Mouse (Mus musculus): ENCODE results near the gene Zfp280d. TPM values are rescaled to one million over a fixed set of nuclear protein-coding genes. Genes with fewer than 3 reads are reported as not detected.

Zfp280d gene
- 30.9 and 36.9 TPM in 2 replicates for polyA plus RNA-seq (2016; fragmentation: Nextera tagmentation; extraction: Ambion mirVana)

GRCm38 (mm10) chr9:72274677-72275076 lies at the start of gene Zfp280d:
Zfp280d (plus strand) TSS chr9:72274860.
- H3K9me3 ChIP-seq (replicated peaks), result peaks cover 7% of the 10 kb centered on the region; the same call in 1 of the 2 replicates
- 3% methylated on average over 39 of the region's 57 CpGs for WGBS
- H3K4me2 ChIP-seq, result peak within 1 kb of the TSS; percentile 82
- H3K4me3 ChIP-seq, result peak within 1 kb of the TSS; percentile 80
- 0 out of 2 replicates have a peak, but pooled peaks cover 10% of the 10 kb centered on the region for H3K4me1 ChIP-seq (replicated peaks)
- H3K36me3 ChIP-seq, result peaks cover 2% of the 10 kb centered on the region; the same call in 1 of the 2 replicates
- H3K9ac ChIP-seq, result peak within 1 kb of the TSS; percentile 94
- no peaks in the 10 kb centered on the region for H3K27me3 ChIP-seq (replicated peaks)
- peak within 1 kb of the TSS; percentile 99 for H3K27ac ChIP-seq (ENCODE audit: poor library complexity, severe bottlenecking)
- ATAC-seq (ENCODE audit: insufficient number of reproducible peaks, low FRiP score), result peak; percentile 99

- H3K27ac ChIP-seq (ENCODE audit: poor library complexity, severe bottlenecking), result no peak overlapping the region
- 79% methylated on average over 6 of the region's 6 CpGs for WGBS
Measured at GRCm38 (mm10) chr9:72226536-72226935, 48.1 kb upstream of the Zfp280d start.

GRCm38 (mm10) chr9:72252656-72253055 lies 22.0 kb upstream of the Zfp280d start:
- no peaks in the 10 kb centered on the region for H3K4me1 ChIP-seq (replicated peaks)
- H3K4me3 ChIP-seq, result no peak overlapping the region
- H3K27me3 ChIP-seq (replicated peaks), result no peaks in the 10 kb centered on the region
- H3K36me3 ChIP-seq, result no peaks in the 10 kb centered on the region
- ATAC-seq (ENCODE audit: insufficient number of reproducible peaks, low FRiP score), result no peak
- WGBS, result 77% methylated on average over 1 of the region's 1 CpGs
- H3K9ac ChIP-seq, result no peak overlapping the region
- H3K27ac ChIP-seq (ENCODE audit: poor library complexity, severe bottlenecking), result no peak overlapping the region
- no peak overlapping the region for H3K4me2 ChIP-seq
- H3K9me3 ChIP-seq (replicated peaks), result peaks cover 7% of the 10 kb centered on the region

More at GRCm38 (mm10) chr9:72226536-72226935, 48.1 kb upstream of the Zfp280d start:
- no peak for ATAC-seq (ENCODE audit: insufficient number of reproducible peaks, low FRiP score)
- no peaks in the 10 kb centered on the region for H3K4me1 ChIP-seq (replicated peaks)
- H3K9ac ChIP-seq, result no peak overlapping the region
- H3K27me3 ChIP-seq (replicated peaks), result no peaks in the 10 kb centered on the region
- H3K9me3 ChIP-seq (replicated peaks), result peaks cover 6% of the 10 kb centered on the region; the same call in 1 of the 2 replicates
- H3K4me3 ChIP-seq, result no peak overlapping the region
- H3K4me2 ChIP-seq, result no peak overlapping the region
- no peaks in the 10 kb centered on the region for H3K36me3 ChIP-seq

- H3K9ac ChIP-seq, result no peak overlapping the region
- H3K9me3 ChIP-seq (replicated peaks), result no peaks in the 10 kb centered on the region
- no peak overlapping the region for H3K4me3 ChIP-seq
- no peak overlapping the region for H3K4me2 ChIP-seq
- no peak overlapping the region for H3K27ac ChIP-seq (ENCODE audit: poor library complexity, severe bottlenecking)
- H3K36me3 ChIP-seq, result no peaks in the 10 kb centered on the region
- no peaks in the 10 kb centered on the region for H3K4me1 ChIP-seq (replicated peaks)
- no peak for ATAC-seq (ENCODE audit: insufficient number of reproducible peaks, low FRiP score)
- H3K27me3 ChIP-seq (replicated peaks), result no peaks in the 10 kb centered on the region
- 64% methylated on average over 1 of the region's 1 CpGs for WGBS
Measured at GRCm38 (mm10) chr9:72255227-72255626, 19.4 kb upstream of the Zfp280d start.

- no peak overlapping the region for H3K27ac ChIP-seq (ENCODE audit: poor library complexity, severe bottlenecking)
- no peak for ATAC-seq (ENCODE audit: insufficient number of reproducible peaks, low FRiP score)
- no peak overlapping the region for H3K4me3 ChIP-seq
- no peaks in the 10 kb centered on the region for H3K27me3 ChIP-seq (replicated peaks)
- 72% methylated on average over 3 of the region's 3 CpGs for WGBS
- H3K9me3 ChIP-seq (replicated peaks), result no peaks in the 10 kb centered on the region
- H3K36me3 ChIP-seq, result no peaks in the 10 kb centered on the region
- H3K9ac ChIP-seq, result no peak overlapping the region
- no peak overlapping the region for H3K4me2 ChIP-seq
- no peaks in the 10 kb centered on the region for H3K4me1 ChIP-seq (replicated peaks)
Measured at GRCm38 (mm10) chr9:72256646-72257045, 18.0 kb upstream of the Zfp280d start.

GRCm38 (mm10) chr9:72260337-72260736 lies 14.3 kb upstream of the Zfp280d start:
- WGBS, result 26% methylated on average over 6 of the region's 7 CpGs
- Histone ChIP-seq H3K4me2 (no peak overlapping the region), H3K9me3 (replicated peaks) (peaks cover 7% of the 10 kb centered on the region; the same call in 1 of the 2 replicates)

GRCm38 (mm10) chr9:72264859-72265258 lies 9.8 kb upstream of the Zfp280d start:
- 79% methylated on average over 3 of the region's 3 CpGs for WGBS
- no peaks in the 10 kb centered on the region for H3K4me1 ChIP-seq (replicated peaks)
- H3K27me3 ChIP-seq (replicated peaks), result no peaks in the 10 kb centered on the region
- H3K4me2 ChIP-seq, result no peak overlapping the region
- H3K9ac ChIP-seq, result no peak overlapping the region
- peaks cover 13% of the 10 kb centered on the region for H3K9me3 ChIP-seq (replicated peaks)
- no peak overlapping the region for H3K27ac ChIP-seq (ENCODE audit: poor library complexity, severe bottlenecking)
- no peak for ATAC-seq (ENCODE audit: insufficient number of reproducible peaks, low FRiP score)
- H3K4me3 ChIP-seq, result no peak overlapping the region
- no peaks in the 10 kb centered on the region for H3K36me3 ChIP-seq

More at GRCm38 (mm10) chr9:72260337-72260736, 14.3 kb upstream of the Zfp280d start:
- H3K36me3 ChIP-seq, result no peaks in the 10 kb centered on the region
- no peaks in the 10 kb centered on the region for H3K27me3 ChIP-seq (replicated peaks)
- no peak overlapping the region for H3K9ac ChIP-seq
- ATAC-seq (ENCODE audit: insufficient number of reproducible peaks, low FRiP score), result no peak
- H3K27ac ChIP-seq (ENCODE audit: poor library complexity, severe bottlenecking), result no peak overlapping the region
- no peaks in the 10 kb centered on the region for H3K4me1 ChIP-seq (replicated peaks)
- H3K4me3 ChIP-seq, result no peak overlapping the region

- Histone ChIP-seq H3K4me2 (no peak overlapping the region), H3K27ac (ENCODE audit: poor library complexity, severe bottlenecking) (no peak overlapping the region), H3K9ac (no peak overlapping the region), H3K27me3 (replicated peaks) (no peaks in the 10 kb centered on the region), H3K36me3 (peaks cover 2% of the 10 kb centered on the region; the same call in 1 of the 2 replicates), H3K4me3 (no peak overlapping the region), H3K9me3 (replicated peaks) (peaks cover 15% of the 10 kb centered on the region), H3K4me1 (replicated peaks) (no peaks in the 10 kb centered on the region)
- ATAC-seq (ENCODE audit: insufficient number of reproducible peaks, low FRiP score), result no peak
- WGBS, result 89% methylated on average over 1 of the region's 1 CpGs
Measured at GRCm38 (mm10) chr9:72270146-72270545, 4.5 kb upstream of the Zfp280d start.

GRCm38 (mm10) chr9:72273646-72274410 lies 832 bp upstream of the Zfp280d start:
- Histone ChIP-seq H3K4me1 (replicated peaks) (0 out of 2 replicates have a peak, but pooled peaks cover 9% of the 10 kb centered on the region), H3K9ac (no peak overlapping the region), H3K36me3 (peaks cover 2% of the 10 kb centered on the region; the same call in 1 of the 2 replicates), H3K27me3 (replicated peaks) (no peaks in the 10 kb centered on the region), H3K27ac (ENCODE audit: poor library complexity, severe bottlenecking) (no peak overlapping the region), H3K4me3 (no peak overlapping the region), H3K4me2 (no peak overlapping the region), H3K9me3 (replicated peaks) (peaks cover 10% of the 10 kb centered on the region)
- 82% methylated on average over 7 of the region's 7 CpGs for WGBS
- no peak for ATAC-seq (ENCODE audit: insufficient number of reproducible peaks, low FRiP score)

- 3% methylated on average over 66 of the region's 70 CpGs for WGBS
- peak; percentile 86 for ATAC-seq (ENCODE audit: insufficient number of reproducible peaks, low FRiP score)
Measured at GRCm38 (mm10) chr9:72275101-72275978, 680 bp downstream of the Zfp280d start.

More at GRCm38 (mm10) chr9:72275101-72275978, 680 bp downstream of the Zfp280d start:
- H3K4me1 ChIP-seq (replicated peaks), result 0 out of 2 replicates have a peak, but pooled peaks cover 13% of the 10 kb centered on the region
- peak overlapping the region; percentile 80 for H3K4me3 ChIP-seq
- H3K9ac ChIP-seq, result peak overlapping the region; percentile 94
- H3K27ac ChIP-seq (ENCODE audit: poor library complexity, severe bottlenecking), result peak overlapping the region; percentile 99
- peaks cover 7% of the 10 kb centered on the region; the same call in 1 of the 2 replicates for H3K9me3 ChIP-seq (replicated peaks)
- H3K4me2 ChIP-seq, result peak overlapping the region; percentile 82
- H3K27me3 ChIP-seq (replicated peaks), result no peaks in the 10 kb centered on the region
- H3K36me3 ChIP-seq, result peaks cover 2% of the 10 kb centered on the region; the same call in 1 of the 2 replicates

All from heart, embryonic 12.5 days (tissue).